10 mouse cellular contexts compared by ENCODE assay signal in genomic region chr7:110091670-110092069, GRCm38 (mm10). TPM values are rescaled to one million over a fixed set of nuclear protein-coding genes. Genes with fewer than 3 reads are reported as not detected.
DNase-seq lines count a peak whose midpoint lies in the region; ATAC-seq lines count a peak whose summit lies in the region.
"Had no signal": no experiment of that assay in that cellular context is flagged by ENCODE, and none has a peak within 500 bp of the region (broad histone marks: within the 10 kb centered on the region; RNA-seq: fewer than 3 reads in every experiment).

No protein-coding gene starts in this region.

- no peak overlapping the region for H3K4me3 ChIP-seq in hindbrain, embryonic 15.5 days
- H3K4me3 ChIP-seq in hindbrain, embryonic 12.5 days, result no peak overlapping the region
- H3K4me3 ChIP-seq in neural tube, embryonic 14.5 days (ENCODE audit: low read depth, low read length), result no peak overlapping the region

- no peak overlapping the region for H3K9ac ChIP-seq in hindbrain, embryonic 15.5 days
- H3K9ac ChIP-seq in hindbrain, embryonic 12.5 days, result no peak overlapping the region
- H3K9ac ChIP-seq in neural tube, embryonic 14.5 days (replicated peaks; ENCODE audit: low read depth, low read length), result no peak overlapping the region

- peaks cover 60% of the 10 kb centered on the region for H3K36me3 ChIP-seq in hindbrain, embryonic 15.5 days
- peaks cover 80% of the 10 kb centered on the region for H3K36me3 ChIP-seq in hindbrain, embryonic 12.5 days
- peaks cover 46% of the 10 kb centered on the region for H3K36me3 ChIP-seq in neural tube, embryonic 14.5 days (ENCODE audit: control insufficient read depth, insufficient read depth, low read length)

- intact Hi-C loops in heart, postnatal 36 days (cut with DNase I), result no loop called here

- no peak overlapping the region for H3K4me2 ChIP-seq in hindbrain, embryonic 15.5 days
- no peak overlapping the region for H3K4me2 ChIP-seq in hindbrain, embryonic 12.5 days (replicated peaks)
- H3K4me2 ChIP-seq in neural tube, embryonic 14.5 days (ENCODE audit: low read depth, low read length), result no peak overlapping the region

- peak; percentile 20 for DNase-seq in brain, embryonic 18.5 days (ENCODE audit: low read depth, low spot score)
- DNase-seq in frontal cortex, postnatal 14 days (ENCODE audit: low spot score in 2 of 2), result peak; percentile 19 to 33
- no peak for DNase-seq in ovary, postnatal 10 days (ENCODE audit: low spot score)
- no peak for DNase-seq in heart, postnatal 36 days
- no peak for DNase-seq in urinary bladder, postnatal 14 days (ENCODE audit: low spot score)
- DNase-seq: adrenal gland, adult 8-10 months; lung, postnatal 36 days had no signal

- no peak overlapping the region for H3K27ac ChIP-seq in hindbrain, embryonic 15.5 days (replicated peaks)
- H3K27ac ChIP-seq in hindbrain, embryonic 12.5 days, result no peak overlapping the region
- H3K27ac ChIP-seq in neural tube, embryonic 14.5 days (ENCODE audit: low read depth, low read length), result no peak overlapping the region

- H3K4me1 ChIP-seq in hindbrain, embryonic 15.5 days (replicated peaks), result no peaks in the 10 kb centered on the region
- H3K4me1 ChIP-seq in hindbrain, embryonic 12.5 days, result no peaks in the 10 kb centered on the region
- H3K4me1 ChIP-seq in neural tube, embryonic 14.5 days (ENCODE audit: control insufficient read depth, insufficient read depth, low read length), result no peaks in the 10 kb centered on the region

- WGBS in hindbrain, embryonic 15.5 days, result 42% methylated on average over 7 of the region's 7 CpGs
- WGBS in hindbrain, embryonic 12.5 days, result 60% methylated on average over 7 of the region's 7 CpGs
- 37% methylated on average over 7 of the region's 7 CpGs for WGBS in neural tube, embryonic 14.5 days

- no peaks in the 10 kb centered on the region for H3K9me3 ChIP-seq in hindbrain, embryonic 15.5 days
- H3K9me3 ChIP-seq in hindbrain, embryonic 12.5 days (replicated peaks), result no peaks in the 10 kb centered on the region
- no peaks in the 10 kb centered on the region for H3K9me3 ChIP-seq in neural tube, embryonic 14.5 days (ENCODE audit: control insufficient read depth, low read length)

- no peaks in the 10 kb centered on the region for H3K27me3 ChIP-seq in hindbrain, embryonic 15.5 days
- no peaks in the 10 kb centered on the region for H3K27me3 ChIP-seq in hindbrain, embryonic 12.5 days
- no peaks in the 10 kb centered on the region for H3K27me3 ChIP-seq in neural tube, embryonic 14.5 days (ENCODE audit: control insufficient read depth, insufficient read depth, low read length)

- ATAC-seq in hindbrain, embryonic 15.5 days (ENCODE audit: low FRiP score, low read depth), result peak; percentile 56; the same call in 1 of the 2 replicates
- no peak for ATAC-seq in hindbrain, embryonic 12.5 days (ENCODE audit: low FRiP score)
- peak; percentile 68; the same call in 1 of the 2 replicates for ATAC-seq in neural tube, embryonic 14.5 days (ENCODE audit: low read depth)

RNA-seq across cellular contexts. Expression of gene Wee1, which starts 30.2 kb away (rescaled TPM):
- 7.3 and 7.9 TPM in 2 replicates for polyA plus RNA-seq in hindbrain, embryonic 15.5 days (2015; fragmentation: Nextera tagmentation; extraction: Ambion mirVana)
- polyA plus RNA-seq in hindbrain, embryonic 12.5 days (2016; fragmentation: Nextera tagmentation; extraction: Ambion mirVana), result 26.3 and 27.1 TPM in 2 replicates
- 4.8 and 5.1 TPM in 2 replicates for polyA plus RNA-seq in neural tube, embryonic 14.5 days (2014; fragmentation: Nextera tagmentation; extraction: Ambion mirVana)
- 1 to 10 TPM; 9.2 to 9.8 TPM for total RNA-seq in heart, postnatal 36 days (2021)

RNA-seq across cellular contexts. Expression of gene Zfp143, which starts 30.7 kb away (rescaled TPM):
- polyA plus RNA-seq in hindbrain, embryonic 15.5 days (2015; fragmentation: Nextera tagmentation; extraction: Ambion mirVana), result 15.1 and 15.5 TPM in 2 replicates
- 23.5 and 23.7 TPM in 2 replicates for polyA plus RNA-seq in hindbrain, embryonic 12.5 days (2016; fragmentation: Nextera tagmentation; extraction: Ambion mirVana)
- 14.8 and 16.6 TPM in 2 replicates for polyA plus RNA-seq in neural tube, embryonic 14.5 days (2014; fragmentation: Nextera tagmentation; extraction: Ambion mirVana)
- 10 to 100 TPM in 1 of 2 experiments, 1 to 10 TPM in 1; 9.7 to 12.8 TPM for total RNA-seq in heart, postnatal 36 days (2021)

Comparison
In these comparisons a context has a peak if more than half of its experiments do, and no peak if none do; other contexts are left out.
1. DNase-seq: peak in brain, embryonic 18.5 days (single experiment) and frontal cortex, postnatal 14 days (2 of 2); none in ovary, postnatal 10 days (single experiment), heart, postnatal 36 days (0 of 2) and urinary bladder, postnatal 14 days (single experiment).